Mouse (Mus musculus) bone marrow macrophage, adult 2 months (primary cell): ENCODE results near the gene Aqp7.

Experiments
- CTCF ChIP-seq: IDR thresholded peaks from 2 replicates; pipeline ENCODE4 v1.5.1; 2012; ENCODE audit warnings: low read depth, mild to moderate bottlenecking, low read length, moderate library complexity
- POLR2A ChIP-seq: IDR thresholded peaks from 2 replicates; pipeline ENCODE4 v1.6.1; 2012; ENCODE audit warnings: mild to moderate bottlenecking, low read depth, low read length, borderline replicate concordance

DNA sequence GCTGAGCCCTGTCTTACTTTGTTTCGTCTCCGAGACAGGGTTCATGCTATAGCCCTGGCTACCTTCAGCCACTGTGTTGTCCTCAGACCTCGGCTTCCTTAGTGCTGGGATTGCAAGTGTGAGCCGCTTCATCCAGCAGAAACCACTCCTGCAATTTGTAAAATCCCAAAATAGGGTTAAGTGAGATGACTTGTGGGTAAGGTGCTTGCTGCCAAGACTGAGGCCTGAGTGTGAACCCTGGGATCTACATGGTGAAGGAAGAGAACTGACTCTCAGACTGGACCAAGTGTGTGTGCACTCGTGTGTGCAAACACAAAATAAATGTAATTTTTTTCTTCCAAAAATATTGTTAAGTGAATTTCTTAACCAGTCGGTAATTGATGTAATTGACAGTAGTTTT is 58.3 kb downstream of the Aqp7 start:
- TF ChIP-seq CTCF (no peak), POLR2A (no peak)
